Mouse (Mus musculus): ENCODE measurements around the gene Teddm1a.
A peak's percentile ranks its signal among the peaks of the same experiment; 100 is the strongest.

DNA sequence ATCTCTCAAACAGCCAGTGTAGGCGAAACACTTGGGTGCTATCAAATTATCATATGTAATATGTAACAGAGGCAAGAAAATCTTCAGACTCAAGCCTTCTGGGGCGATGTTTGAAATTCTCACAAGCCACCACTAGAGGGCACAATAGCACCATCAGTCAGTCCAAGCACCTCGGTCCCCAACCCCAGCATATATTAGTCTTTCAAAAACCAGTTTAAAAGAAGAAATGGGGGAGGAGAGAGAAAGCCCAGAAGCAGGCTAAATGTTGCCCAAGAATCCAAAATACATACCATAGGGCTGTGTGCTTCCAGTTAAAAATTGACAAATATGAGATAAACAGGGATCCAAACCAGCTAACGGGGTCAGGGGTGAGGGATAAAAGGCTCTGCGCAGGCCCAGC is 3.4 kb downstream of the Teddm1a start:
- TF ChIP-seq CTCF (IDR thresholded peaks at IDR 0.05; ENCODE audit: low read depth, low read length) (peak; percentile 25; the same call in 1 of the 2 replicates), TAL1 (conservative IDR thresholded peaks at IDR 0.05; ENCODE audit: low read depth, low read length) (no peak), POLR2AphosphoS5 (IDR thresholded peaks at IDR 0.05; ENCODE audit: insufficient replicate concordance, low read depth, low read length) (no peak), GATA1 (IDR thresholded peaks at IDR 0.05; ENCODE audit: borderline replicate concordance, low read length) (no peak)

Measured in G1E (cell line).